Mouse (Mus musculus) hindbrain, embryonic 15.5 days (tissue): ENCODE results near the gene Brf1. TPM values are rescaled to one million over a fixed set of nuclear protein-coding genes. Genes with fewer than 3 reads are reported as not detected.

Source experiments
- ATAC-seq: fragments of 200-750 bp; cut with Nextera tagmentation; 2 replicates; pipeline ENCODE4 v1.8.0; 2017; ENCODE audit warnings: low read depth, moderate number of reproducible peaks, moderate TSS enrichment; ENCODE audit not compliant: low FRiP score
- H3K27ac ChIP-seq: fragments of 300-500 bp; sonication (generic); replicated peaks from 2 replicates; pipeline ENCODE4 v1.5.1; 2015; ENCODE audit warnings: mild to moderate bottlenecking, inconsistent platforms
- H3K27me3 ChIP-seq: fragments of 300-500 bp; sonication (generic); 2 replicates; pipeline ENCODE4 v1.6.1; 2015; ENCODE audit warnings: control low read depth, inconsistent platforms
- H3K36me3 ChIP-seq: fragments of 300-500 bp; sonication (generic); 2 replicates; pipeline ENCODE4 v1.6.1; 2015; ENCODE audit warnings: control low read depth, inconsistent platforms
- H3K4me1 ChIP-seq: fragments of 300-500 bp; sonication (generic); replicated peaks from 2 replicates; pipeline ENCODE4 v1.6.1; 2015; ENCODE audit warnings: control low read depth, inconsistent platforms
- H3K4me2 ChIP-seq: fragments of 300-500 bp; sonication (generic); 2 replicates; pipeline ENCODE4 v1.6.1; 2015; ENCODE audit warnings: moderate library complexity, mild to moderate bottlenecking, inconsistent platforms
- H3K4me3 ChIP-seq: fragments of 300-500 bp; sonication (generic); 2 replicates; pipeline ENCODE4 v1.5.1; 2015; ENCODE audit warnings: mild to moderate bottlenecking, inconsistent platforms
- H3K9ac ChIP-seq: fragments of 300-500 bp; sonication (generic); 2 replicates; pipeline ENCODE4 v1.6.1; 2015; ENCODE audit warnings: inconsistent platforms
- H3K9me3 ChIP-seq: fragments of 300-500 bp; sonication (generic); 2 replicates; pipeline ENCODE4 v1.6.1; 2016; ENCODE audit warnings: control low read depth, inconsistent platforms
- WGBS: fragments of 180-500 bp; shearing (Covaris S2); methylation state at CpG from one replicate; pipeline ENCODE4 v1.1.7; 2015; 5-methylcytosine and 5-hydroxymethylcytosine counted together
- polyA plus RNA-seq: library from polyadenylated mRNA; unstranded; fragments of >200 nt; fragmentation: Nextera tagmentation; extraction: Ambion mirVana; gene quantifications from 2 replicates; pipeline ENCODE4 v1.2.1, GENCODE M21; 2015

The Brf1 gene
- polyA plus RNA-seq, 1 experiment from 2014 or later = 51.3 TPM

- ATAC-seq = no peak
- Histone ChIP-seq H3K4me1 (no peaks in the 10 kb centered on the region), H3K4me2 (no peak overlapping the region), H3K9ac (no peak overlapping the region), H3K4me3 (no peak overlapping the region), H3K9me3 (no peaks in the 10 kb centered on the region), H3K36me3 (peaks cover 94% of the 10 kb centered on the region), H3K27ac (no peak overlapping the region), H3K27me3 (no peaks in the 10 kb centered on the region)
- 89% methylated on average over 13 of the region's 13 CpGs for WGBS
Measured at GRCm38 (mm10) chr12:112965783-112966182, 34.7 kb downstream of the Brf1 start.

GRCm38 (mm10) chr12:112961872-112962271 lies 38.6 kb downstream of the Brf1 start:
- Histone ChIP-seq H3K9me3 (no peaks in the 10 kb centered on the region), H3K4me2 (no peak overlapping the region), H3K9ac (no peak overlapping the region), H3K4me1 (no peaks in the 10 kb centered on the region), H3K4me3 (no peak overlapping the region), H3K36me3 (peaks cover 71% of the 10 kb centered on the region), H3K27me3 (no peaks in the 10 kb centered on the region), H3K27ac (no peak overlapping the region)
- ATAC-seq = no peak
- WGBS = 75% methylated on average over 5 of the region's 5 CpGs

- Histone ChIP-seq H3K27ac (no peak overlapping the region), H3K4me2 (no peak overlapping the region), H3K4me3 (no peak overlapping the region), H3K9ac (no peak overlapping the region), H3K36me3 (peaks cover 66% of the 10 kb centered on the region), H3K27me3 (no peaks in the 10 kb centered on the region), H3K9me3 (no peaks in the 10 kb centered on the region), H3K4me1 (no peaks in the 10 kb centered on the region)
- ATAC-seq = no peak
- 67% methylated on average over 7 of the region's 7 CpGs for WGBS
Measured at GRCm38 (mm10) chr12:112961428-112961827, 39.1 kb downstream of the Brf1 start.

GRCm38 (mm10) chr12:112959421-112959820 lies 41.1 kb downstream of the Brf1 start:
- 83% methylated on average over 8 of the region's 8 CpGs for WGBS
- Histone ChIP-seq H3K4me2 (no peak overlapping the region), H3K9ac (no peak overlapping the region), H3K4me3 (no peak overlapping the region), H3K4me1 (no peaks in the 10 kb centered on the region), H3K36me3 (peaks cover 48% of the 10 kb centered on the region), H3K9me3 (no peaks in the 10 kb centered on the region), H3K27ac (no peak overlapping the region), H3K27me3 (no peaks in the 10 kb centered on the region)
- ATAC-seq = no peak

- WGBS = 47% methylated on average over 4 of the region's 4 CpGs
- Histone ChIP-seq H3K9me3 (no peaks in the 10 kb centered on the region), H3K4me1 (no peaks in the 10 kb centered on the region), H3K27me3 (no peaks in the 10 kb centered on the region), H3K27ac (no peak overlapping the region), H3K36me3 (peaks cover 37% of the 10 kb centered on the region), H3K4me3 (no peak overlapping the region), H3K4me2 (no peak overlapping the region), H3K9ac (no peak overlapping the region)
- ATAC-seq = no peak
Measured at GRCm38 (mm10) chr12:112958303-112958702, 42.2 kb downstream of the Brf1 start.

- Histone ChIP-seq H3K4me2 (no peak overlapping the region), H3K27me3 (no peaks in the 10 kb centered on the region), H3K9ac (no peak overlapping the region), H3K36me3 (peaks cover 12% of the 10 kb centered on the region), H3K9me3 (no peaks in the 10 kb centered on the region), H3K27ac (no peak overlapping the region), H3K4me3 (no peak overlapping the region), H3K4me1 (peaks cover 12% of the 10 kb centered on the region)
- 0 out of 2 replicates have a peak, but pooled peaks have one; percentile 14 for ATAC-seq
- 38% methylated on average over 4 of the region's 4 CpGs for WGBS
Measured at GRCm38 (mm10) chr12:112955800-112956199, 44.7 kb downstream of the Brf1 start.

GRCm38 (mm10) chr12:112952926-112953565 lies 47.5 kb downstream of the Brf1 start:
- ATAC-seq = no peak
- no peak overlapping the region for H3K4me3 ChIP-seq
- no peak overlapping the region for H3K27ac ChIP-seq
- no peaks in the 10 kb centered on the region for H3K27me3 ChIP-seq
- no peak overlapping the region for H3K4me2 ChIP-seq
- no peak overlapping the region for H3K9ac ChIP-seq
- WGBS = 84% methylated on average over 3 of the region's 3 CpGs
- no peaks in the 10 kb centered on the region for H3K36me3 ChIP-seq
- H3K4me1 ChIP-seq = peaks cover 26% of the 10 kb centered on the region
- no peaks in the 10 kb centered on the region for H3K9me3 ChIP-seq

GRCm38 (mm10) chr12:112952433-112952832 lies 48.1 kb downstream of the Brf1 start:
- Histone ChIP-seq H3K4me3 (no peak overlapping the region), H3K9me3 (no peaks in the 10 kb centered on the region), H3K4me1 (peaks cover 26% of the 10 kb centered on the region), H3K9ac (no peak overlapping the region), H3K4me2 (no peak overlapping the region), H3K27me3 (no peaks in the 10 kb centered on the region), H3K27ac (no peak overlapping the region), H3K36me3 (no peaks in the 10 kb centered on the region)
- WGBS = 74% methylated on average over 8 of the region's 8 CpGs
- ATAC-seq = no peak

- Histone ChIP-seq H3K4me2 (peak overlapping the region; percentile 94), H3K9ac (peak overlapping the region; percentile 91), H3K4me3 (no peak overlapping the region), H3K36me3 (no peaks in the 10 kb centered on the region), H3K27me3 (no peaks in the 10 kb centered on the region), H3K9me3 (no peaks in the 10 kb centered on the region), H3K27ac (peak overlapping the region; percentile 95), H3K4me1 (peaks cover 26% of the 10 kb centered on the region)
- no peak for ATAC-seq
- whole genome bisulfite sequencing = 14% methylated on average over 7 of the region's 7 CpGs
Measured at GRCm38 (mm10) chr12:112951150-112951842, 49.2 kb downstream of the Brf1 start.

- Histone ChIP-seq H3K36me3 (no peaks in the 10 kb centered on the region), H3K9me3 (no peaks in the 10 kb centered on the region), H3K27me3 (no peaks in the 10 kb centered on the region), H3K27ac (peak overlapping the region; percentile 95), H3K4me3 (peak overlapping the region; percentile 67), H3K4me2 (peak overlapping the region; percentile 94), H3K9ac (peak overlapping the region; percentile 91), H3K4me1 (peaks cover 26% of the 10 kb centered on the region)
- WGBS = 5% methylated on average over 6 of the region's 6 CpGs
- ATAC-seq = peak; percentile 49
Measured at GRCm38 (mm10) chr12:112950761-112951129, 49.8 kb downstream of the Brf1 start.

- Histone ChIP-seq H3K9ac (peak overlapping the region; percentile 91), H3K4me2 (peak overlapping the region; percentile 94), H3K4me3 (peak overlapping the region; percentile 67), H3K27me3 (no peaks in the 10 kb centered on the region), H3K4me1 (peaks cover 26% of the 10 kb centered on the region), H3K36me3 (no peaks in the 10 kb centered on the region), H3K27ac (peak overlapping the region; percentile 95), H3K9me3 (no peaks in the 10 kb centered on the region)
- WGBS = under 1% methylated on average over 58 of the region's 58 CpGs
- ATAC-seq = peak; percentile 93
Measured at GRCm38 (mm10) chr12:112950040-112950760, 50.3 kb downstream of the Brf1 start.

- no peak overlapping the region for H3K9ac ChIP-seq
- no peak for ATAC-seq
- 33% methylated on average over 4 of the region's 4 CpGs for WGBS
Measured at GRCm38 (mm10) chr12:112947307-112947706, 53.2 kb downstream of the Brf1 start.

More at GRCm38 (mm10) chr12:112947307-112947706, 53.2 kb downstream of the Brf1 start:
- no peak overlapping the region for H3K4me2 ChIP-seq
- H3K4me3 ChIP-seq = no peak overlapping the region
- no peaks in the 10 kb centered on the region for H3K36me3 ChIP-seq
- H3K4me1 ChIP-seq = peaks cover 27% of the 10 kb centered on the region
- no peaks in the 10 kb centered on the region for H3K9me3 ChIP-seq
- H3K27ac ChIP-seq = no peak overlapping the region
- no peaks in the 10 kb centered on the region for H3K27me3 ChIP-seq
